Mouse (Mus musculus) limb, embryonic 12.5 days (tissue): Measurements from ENCODE around the gene Nlgn2. TPM values are rescaled to one million over a fixed set of nuclear protein-coding genes. Genes with fewer than 3 reads are reported as not detected.
A peak's percentile ranks its signal among the peaks of the same experiment; 100 is the strongest.

Source experiments
- ATAC-seq: fragments of 200-750 bp; cut with Nextera tagmentation; 2 replicates; pipeline ENCODE4 v1.8.0; 2017; ENCODE audit warnings: low read depth, moderate TSS enrichment; ENCODE audit not compliant: insufficient number of reproducible peaks, insufficient read depth, low FRiP score, low TSS enrichment
- H3K27ac ChIP-seq: fragments of 300-500 bp; sonication (generic); 2 replicates; pipeline ENCODE4 v1.5.1; 2016; ENCODE audit warnings: mild to moderate bottlenecking, moderate library complexity
- H3K27me3 ChIP-seq: fragments of 300-500 bp; sonication (generic); 2 replicates; pipeline ENCODE4 v1.6.1; 2016; ENCODE audit warnings: mild to moderate bottlenecking, moderate library complexity
- H3K36me3 ChIP-seq: fragments of 300-500 bp; sonication (generic); 2 replicates; pipeline ENCODE4 v1.6.1; 2016; ENCODE audit warnings: mild to moderate bottlenecking, moderate library complexity
- H3K4me1 ChIP-seq: fragments of 300-500 bp; sonication (generic); replicated peaks from 2 replicates; pipeline ENCODE4 v1.6.1; 2016
- H3K4me2 ChIP-seq: fragments of 300-500 bp; sonication (generic); 2 replicates; pipeline ENCODE4 v1.6.1; 2016; ENCODE audit warnings: mild to moderate bottlenecking, moderate library complexity
- H3K4me3 ChIP-seq: fragments of 300-500 bp; sonication (generic); replicated peaks from 2 replicates; pipeline ENCODE4 v1.5.1; 2016; ENCODE audit warnings: mild to moderate bottlenecking
- H3K9ac ChIP-seq: fragments of 300-500 bp; sonication (generic); replicated peaks from 2 replicates; pipeline ENCODE4 v1.6.1; 2016; ENCODE audit warnings: mild to moderate bottlenecking, moderate library complexity
- H3K9me3 ChIP-seq: fragments of 300-500 bp; sonication (generic); 2 replicates; pipeline ENCODE4 v1.6.1; 2016; ENCODE audit warnings: mild to moderate bottlenecking, moderate library complexity
- WGBS: fragments of 180-500 bp; shearing (Covaris S2); methylation state at CpG from one replicate; pipeline ENCODE4 v1.1.7; 2016; 5-methylcytosine and 5-hydroxymethylcytosine counted together
- polyA plus RNA-seq: library from polyadenylated mRNA; unstranded; fragments of >200 nt; fragmentation: Nextera tagmentation; extraction: Ambion mirVana; gene quantifications from 2 replicates; pipeline ENCODE4 v1.2.1, GENCODE M21; 2016

The Nlgn2 gene
- 8.4 and 9.1 TPM in 2 replicates for polyA plus RNA-seq

DNA sequence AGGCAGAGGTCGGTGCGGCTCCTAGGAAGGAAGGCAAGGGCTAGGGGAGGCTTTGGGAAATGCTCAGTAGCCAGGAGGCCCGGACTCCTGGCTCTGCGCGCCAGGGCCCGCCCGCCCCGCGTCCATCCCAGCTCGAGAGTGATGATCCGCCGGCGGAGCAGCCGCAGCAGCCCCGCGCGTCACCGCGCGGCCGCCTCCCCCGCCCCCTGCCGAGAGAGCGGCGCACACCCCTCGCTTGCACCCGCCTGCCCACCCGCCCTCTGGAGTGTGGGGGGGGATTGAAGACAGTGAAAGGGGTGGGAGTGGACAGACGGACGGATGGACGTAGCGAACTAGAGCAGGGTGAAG, at the start of gene Nlgn2:
TSS of gene Nlgn2 (minus strand) at position 181 of the 348 bp plus-strand sequence.
- WGBS = under 1% methylated on average over 30 of the region's 32 CpGs
- Histone ChIP-seq H3K9ac (peak within 1 kb of the TSS; percentile 81), H3K4me3 (peak within 1 kb of the TSS; percentile 72), H3K9me3 (no peaks in the 10 kb centered on the region), H3K27ac (peak within 1 kb of the TSS; percentile 89), H3K36me3 (peaks cover 12% of the 10 kb centered on the region), H3K4me1 (peaks cover 46% of the 10 kb centered on the region), H3K4me2 (peak within 1 kb of the TSS; percentile 95), H3K27me3 (peaks cover 38% of the 10 kb centered on the region)
- no peak; the same call in 1 of the 2 replicates for ATAC-seq

DNA sequence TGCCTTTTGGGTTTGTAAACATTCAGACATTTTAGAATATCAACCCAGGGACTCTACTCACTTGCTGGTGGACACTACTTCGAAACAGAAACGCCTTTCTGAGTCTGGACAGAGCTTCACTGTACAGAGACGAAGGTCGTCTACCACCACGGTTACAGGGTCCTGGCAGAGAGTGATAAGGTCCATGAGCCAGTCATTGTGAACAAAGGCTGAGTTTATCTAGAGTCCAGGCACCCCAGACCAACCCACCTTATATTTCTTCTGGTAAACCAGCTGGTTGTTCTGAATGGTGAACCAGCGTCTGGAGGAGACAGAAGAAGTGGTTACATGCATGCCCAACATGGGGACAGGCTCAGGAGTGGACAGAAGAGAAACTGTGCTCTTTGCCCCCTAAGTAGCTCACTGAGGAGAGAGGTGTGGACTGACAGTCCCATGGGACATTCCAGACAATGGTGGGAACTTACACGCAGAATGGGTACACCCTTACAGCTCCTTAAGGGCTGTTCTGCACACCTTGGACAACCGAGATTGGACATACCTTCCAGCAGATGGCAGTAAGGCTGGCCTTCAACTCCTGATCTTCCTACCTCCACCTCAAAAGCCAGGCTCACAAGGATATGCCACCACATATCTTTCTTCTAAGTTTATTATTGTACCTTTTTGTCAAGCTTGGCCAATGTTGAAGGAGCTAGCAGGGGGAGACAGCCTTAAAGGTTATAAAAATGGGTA, 49.5 kb upstream of the Nlgn2 start:
- H3K4me1 ChIP-seq = no peaks in the 10 kb centered on the region
- H3K4me3 ChIP-seq = no peak overlapping the region
- H3K9me3 ChIP-seq = no peaks in the 10 kb centered on the region
- H3K4me2 ChIP-seq = no peak overlapping the region
- WGBS = 72% methylated on average over 8 of the region's 8 CpGs
- no peak overlapping the region for H3K9ac ChIP-seq
- H3K36me3 ChIP-seq = no peaks in the 10 kb centered on the region
- no peak overlapping the region for H3K27ac ChIP-seq
- no peak for ATAC-seq
- H3K27me3 ChIP-seq = no peaks in the 10 kb centered on the region

DNA sequence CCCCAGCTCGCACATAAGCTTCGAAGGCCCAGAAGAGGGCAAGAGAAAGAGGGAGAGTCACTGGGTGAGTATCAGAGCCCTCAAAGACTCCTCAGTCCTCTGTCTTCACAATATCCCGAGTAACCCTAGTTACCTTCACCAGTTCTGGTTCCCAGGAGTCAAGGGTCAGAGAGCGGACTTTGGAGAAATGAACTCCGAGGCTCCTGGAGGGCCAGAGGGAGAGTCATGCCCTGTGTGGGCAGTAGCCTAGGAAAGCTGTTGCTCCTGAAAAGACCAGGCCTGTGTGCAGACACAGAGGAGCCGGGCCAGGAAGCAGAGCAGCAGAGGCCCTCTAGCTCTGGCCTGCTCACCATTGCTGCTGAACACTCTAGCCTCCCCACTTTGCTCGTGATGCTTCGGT, 47.1 kb upstream of the Nlgn2 start:
- Histone ChIP-seq H3K9me3 (no peaks in the 10 kb centered on the region), H3K27ac (no peak overlapping the region), H3K4me2 (no peak overlapping the region), H3K4me3 (no peak overlapping the region), H3K4me1 (peaks cover 20% of the 10 kb centered on the region), H3K36me3 (no peaks in the 10 kb centered on the region), H3K27me3 (no peaks in the 10 kb centered on the region), H3K9ac (no peak overlapping the region)
- WGBS = 80% methylated on average over 8 of the region's 8 CpGs
- no peak for ATAC-seq

DNA sequence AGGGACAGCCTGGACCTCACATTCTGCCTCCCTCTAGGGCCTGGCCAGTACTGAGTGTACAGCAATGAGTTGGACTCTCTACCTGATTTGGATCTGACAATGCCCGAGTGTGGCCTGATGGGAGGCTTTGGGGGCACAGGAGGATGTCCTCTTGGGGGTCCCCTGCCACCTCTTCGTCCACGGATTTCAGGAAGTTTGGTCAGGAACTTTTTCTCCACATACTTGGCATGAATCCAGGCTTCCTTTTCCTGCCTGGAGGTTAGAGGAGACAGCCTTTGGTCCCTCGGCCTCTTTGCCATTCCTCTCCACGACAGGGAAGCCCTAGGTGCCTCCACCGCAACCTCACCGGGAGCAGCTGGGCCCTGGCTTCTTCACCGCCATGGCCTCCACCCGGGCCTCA, 46.7 kb upstream of the Nlgn2 start:
- no peak overlapping the region for H3K27ac ChIP-seq
- WGBS = 79% methylated on average over 9 of the region's 9 CpGs
- ATAC-seq = no peak

DNA sequence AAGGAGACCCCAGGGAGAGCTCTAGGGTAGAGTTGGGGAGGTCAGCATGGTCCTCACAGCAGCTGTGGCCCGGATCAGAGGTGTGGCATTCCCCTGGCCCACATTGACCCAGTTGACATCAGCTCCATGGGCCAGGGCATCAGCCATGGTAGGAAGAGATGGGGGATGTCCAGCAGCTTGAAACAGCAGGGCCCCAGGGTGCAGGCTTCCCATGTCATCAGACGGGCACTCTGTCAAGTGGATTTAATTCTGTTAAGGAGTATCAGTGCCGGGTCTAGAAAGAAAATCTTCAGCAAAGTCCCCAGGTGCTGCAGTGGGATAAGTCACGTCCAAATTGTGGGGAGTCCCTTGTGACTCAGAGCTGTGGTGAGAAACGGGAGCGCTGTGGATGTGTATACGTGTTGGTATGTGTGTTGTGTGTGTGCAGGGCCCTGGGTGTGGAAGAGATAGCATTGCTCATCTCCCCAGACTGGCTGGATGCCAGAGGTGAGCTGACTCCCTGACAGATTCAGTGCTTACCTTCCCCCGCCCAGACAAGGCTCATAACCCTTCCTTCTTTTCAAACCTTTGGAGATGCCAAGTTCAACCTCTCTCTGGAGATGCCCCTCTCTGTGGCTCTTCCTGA, 46.1 kb upstream of the Nlgn2 start:
- H3K27ac ChIP-seq = no peak overlapping the region
- no peaks in the 10 kb centered on the region for H3K9me3 ChIP-seq
- ATAC-seq = no peak
- no peak overlapping the region for H3K4me2 ChIP-seq
- H3K4me1 ChIP-seq = peaks cover 29% of the 10 kb centered on the region
- H3K27me3 ChIP-seq = no peaks in the 10 kb centered on the region
- 89% methylated on average over 8 of the region's 8 CpGs for WGBS
- H3K4me3 ChIP-seq = no peak overlapping the region
- no peak overlapping the region for H3K9ac ChIP-seq
- H3K36me3 ChIP-seq = no peaks in the 10 kb centered on the region

More for the DNA sequence above, 46.7 kb upstream of the Nlgn2 start:
- H3K4me1 ChIP-seq = peaks cover 23% of the 10 kb centered on the region
- no peak overlapping the region for H3K4me2 ChIP-seq
- H3K36me3 ChIP-seq = no peaks in the 10 kb centered on the region
- no peak overlapping the region for H3K9ac ChIP-seq
- H3K4me3 ChIP-seq = no peak overlapping the region
- H3K27me3 ChIP-seq = no peaks in the 10 kb centered on the region
- H3K9me3 ChIP-seq = no peaks in the 10 kb centered on the region

DNA sequence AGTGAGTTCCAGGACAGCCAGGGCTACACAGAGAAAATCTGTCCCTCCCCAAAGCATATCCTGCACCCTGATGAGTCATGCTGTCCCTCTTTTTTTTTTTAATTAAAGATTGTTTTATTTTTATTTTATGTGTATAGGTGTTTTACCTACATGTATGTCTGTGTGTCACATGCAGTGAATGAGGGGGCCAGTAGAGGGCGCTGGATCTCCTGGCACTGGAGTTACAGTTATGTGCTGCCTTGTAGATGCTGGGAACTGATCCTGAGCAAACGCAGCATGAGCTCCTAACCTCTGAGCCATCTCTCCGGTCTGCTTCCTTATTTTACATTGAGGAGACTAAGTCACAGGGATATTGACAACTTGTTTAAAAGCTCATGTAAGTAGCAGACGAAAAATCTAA, 45.5 kb upstream of the Nlgn2 start:
- H3K4me2 ChIP-seq = no peak overlapping the region
- H3K4me3 ChIP-seq = no peak overlapping the region
- ATAC-seq = no peak
- H3K9me3 ChIP-seq = no peaks in the 10 kb centered on the region
- H3K9ac ChIP-seq = no peak overlapping the region
- no peak overlapping the region for H3K27ac ChIP-seq
- WGBS = 64% methylated on average over 4 of the region's 4 CpGs
- H3K27me3 ChIP-seq = no peaks in the 10 kb centered on the region
- no peaks in the 10 kb centered on the region for H3K36me3 ChIP-seq
- peaks cover 31% of the 10 kb centered on the region for H3K4me1 ChIP-seq

DNA sequence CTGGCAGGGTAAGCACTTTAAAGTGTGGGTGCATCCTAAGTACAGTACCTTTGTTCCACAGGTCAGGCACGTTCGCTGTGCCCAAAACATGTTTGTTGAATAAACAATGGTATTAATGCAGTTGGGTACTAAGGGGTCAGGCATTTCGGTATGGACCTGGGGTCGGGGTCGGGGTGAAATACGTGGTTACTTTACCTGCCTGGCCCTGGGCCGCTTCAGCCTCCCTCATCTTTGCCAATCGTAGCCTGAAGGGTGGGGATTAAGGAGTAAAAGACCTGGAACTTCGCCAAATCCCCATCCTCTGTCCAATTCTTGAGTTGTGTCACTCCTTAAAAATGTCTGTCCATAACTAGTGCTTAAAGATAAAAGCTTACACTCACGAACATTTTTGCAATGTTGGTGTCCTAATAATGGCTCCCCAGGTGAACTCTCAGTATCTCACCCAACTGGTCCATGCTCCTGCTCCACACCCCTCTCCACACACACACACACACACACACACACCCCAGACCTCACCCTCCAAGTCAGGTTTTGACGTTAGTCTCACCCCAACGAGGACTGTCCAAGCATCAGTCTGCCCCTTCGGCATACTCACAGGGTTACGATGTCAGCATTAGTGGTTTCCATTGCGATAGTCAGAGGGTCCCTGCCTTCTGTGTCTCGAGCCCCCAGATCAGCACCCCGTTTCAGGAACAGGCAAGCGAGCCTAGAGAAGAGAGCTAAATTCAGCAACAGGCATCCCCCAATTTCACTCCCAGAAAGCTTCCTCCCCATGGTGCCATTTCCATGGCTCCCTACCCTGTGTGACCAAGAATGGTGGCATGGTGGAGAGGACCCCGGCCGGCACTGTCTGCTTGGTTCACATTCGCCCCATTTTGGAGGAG, 44.4 kb upstream of the Nlgn2 start:
- H3K9ac ChIP-seq = peak overlapping the region; percentile 67
- no peaks in the 10 kb centered on the region for H3K36me3 ChIP-seq
- H3K4me1 ChIP-seq = peaks cover 34% of the 10 kb centered on the region

DNA sequence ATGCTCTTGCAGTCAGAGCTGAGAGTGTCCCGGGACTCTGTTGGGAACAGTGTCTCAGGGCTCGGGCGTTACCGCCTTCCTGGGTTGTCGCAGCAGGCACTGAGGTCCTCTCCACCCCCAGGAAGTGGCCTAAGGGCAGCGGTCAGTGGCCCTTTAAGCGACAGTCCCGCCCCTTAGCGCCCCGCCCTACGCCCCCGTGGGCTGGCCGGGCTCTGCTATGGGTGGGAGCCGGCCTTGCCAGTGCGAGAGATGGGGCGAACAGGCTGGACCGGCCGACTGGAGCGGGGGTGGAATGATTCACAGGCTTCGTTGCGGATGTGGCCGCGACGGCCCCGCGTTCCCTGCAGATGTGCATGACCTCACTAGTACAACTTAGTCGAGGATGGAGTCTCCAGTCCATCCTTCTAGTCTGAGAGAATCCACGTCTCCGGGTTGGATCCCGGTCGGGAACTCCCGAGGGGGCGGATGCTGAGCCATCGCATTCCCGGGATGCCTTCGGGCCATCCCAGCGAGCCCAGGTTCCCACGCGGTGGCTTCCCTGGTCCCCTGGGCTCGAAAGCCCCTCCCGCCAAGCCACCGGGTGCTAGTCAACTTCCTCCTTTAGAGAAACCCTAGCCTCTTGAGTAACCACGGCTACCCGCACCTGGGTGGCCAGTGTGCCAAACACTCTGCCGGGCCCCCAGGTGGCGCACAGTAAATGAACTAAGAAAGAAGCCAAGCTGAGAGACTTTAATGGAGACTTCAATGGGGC, 43.4 kb upstream of the Nlgn2 start, which contains the start of gene Kctd11:
TSS of gene Kctd11 (minus strand) at position 554 of the 751 bp plus-strand sequence.
- Histone ChIP-seq H3K9ac (peak within 1 kb of the TSS; percentile 67), H3K4me1 (peaks cover 38% of the 10 kb centered on the region), H3K27me3 (no peaks in the 10 kb centered on the region), H3K36me3 (no peaks in the 10 kb centered on the region), H3K4me2 (peak within 1 kb of the TSS; percentile 82), H3K4me3 (peak within 1 kb of the TSS; percentile 55), H3K9me3 (no peaks in the 10 kb centered on the region), H3K27ac (peak within 1 kb of the TSS; percentile 90)
- peak; percentile 73 for ATAC-seq
- WGBS = under 1% methylated on average over 46 of the region's 46 CpGs

More for the DNA sequence above, 44.4 kb upstream of the Nlgn2 start:
- H3K4me3 ChIP-seq = peak overlapping the region; percentile 55
- no peaks in the 10 kb centered on the region for H3K9me3 ChIP-seq
- H3K27ac ChIP-seq = peak overlapping the region; percentile 90
- H3K4me2 ChIP-seq = peak overlapping the region; percentile 82
- no peaks in the 10 kb centered on the region for H3K27me3 ChIP-seq
- WGBS = 64% methylated on average over 21 of the region's 21 CpGs
- no peak for ATAC-seq

DNA sequence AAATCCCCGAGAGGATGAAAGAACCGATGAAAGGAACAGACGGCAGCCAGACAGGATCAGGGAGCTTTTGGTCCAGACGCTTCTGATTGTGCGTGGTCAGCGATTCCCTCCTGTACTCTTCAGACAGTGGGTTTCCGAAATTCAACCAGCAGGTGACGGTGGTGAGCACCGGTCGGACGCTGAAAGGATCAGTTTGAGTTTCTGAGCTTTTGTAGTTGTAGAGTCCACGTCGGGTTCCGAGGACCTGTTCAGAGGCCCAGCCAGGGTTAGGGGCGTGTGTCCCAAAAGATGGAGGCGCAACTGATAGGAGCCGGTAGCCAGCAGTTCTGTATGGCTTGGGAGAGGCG, 42.9 kb upstream of the Nlgn2 start:
- Histone ChIP-seq H3K27ac (peak overlapping the region; percentile 90), H3K4me1 (peaks cover 43% of the 10 kb centered on the region), H3K9ac (peak overlapping the region; percentile 67), H3K36me3 (no peaks in the 10 kb centered on the region), H3K9me3 (no peaks in the 10 kb centered on the region), H3K4me2 (peak overlapping the region; percentile 82), H3K4me3 (peak overlapping the region; percentile 55), H3K27me3 (no peaks in the 10 kb centered on the region)
- WGBS = under 1% methylated on average over 18 of the region's 18 CpGs
- ATAC-seq = peak; percentile 40

DNA sequence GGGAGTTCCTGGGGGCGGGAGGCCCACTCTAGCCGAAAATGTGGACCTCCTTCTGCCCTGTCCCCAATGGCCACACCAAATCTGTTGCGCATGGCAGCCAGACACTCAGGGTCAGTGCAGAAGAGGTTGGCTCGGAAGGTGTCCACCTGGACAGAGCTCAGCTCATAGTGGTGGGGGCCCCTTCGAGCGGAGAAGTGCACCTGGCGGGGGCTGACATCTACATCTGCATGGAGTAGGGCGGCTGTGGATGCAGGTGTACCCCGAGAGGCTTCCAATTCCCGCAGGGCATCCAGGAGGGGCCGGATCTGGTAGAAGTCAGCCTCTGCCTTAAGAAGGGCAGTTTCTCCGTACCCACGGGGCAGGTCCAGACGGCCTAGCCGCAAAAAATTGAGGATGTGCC, 42.1 kb upstream of the Nlgn2 start:
- H3K27me3 ChIP-seq = no peaks in the 10 kb centered on the region
- H3K27ac ChIP-seq = no peak overlapping the region; the same call in 1 of the 2 replicates
- H3K4me1 ChIP-seq = peaks cover 43% of the 10 kb centered on the region
- H3K9me3 ChIP-seq = no peaks in the 10 kb centered on the region
- H3K4me3 ChIP-seq = peak overlapping the region; percentile 55
- no peaks in the 10 kb centered on the region for H3K36me3 ChIP-seq
- ATAC-seq = no peak
- peak overlapping the region; percentile 82 for H3K4me2 ChIP-seq
- 53% methylated on average over 15 of the region's 15 CpGs for WGBS
- H3K9ac ChIP-seq = peak overlapping the region; percentile 67
